Mouse (Mus musculus) CH12.LX (cell line): ENCODE measurements around the gene BC048403. TPM values are rescaled to one million over a fixed set of nuclear protein-coding genes. Genes with fewer than 3 reads are reported as not detected.

Experiments used
- DNase-seq: peaks from one replicate; pipeline ENCODE4 v3.0.0-alpha.2; 2013; ENCODE audit errors: extremely low read depth
- H3K27ac ChIP-seq: 2 replicates; pipeline ENCODE4 v1.5.1; 2012; ENCODE audit warnings: low read depth, mild to moderate bottlenecking, control low read depth, moderate library complexity; ENCODE audit not compliant: insufficient read depth
- H3K27me3 ChIP-seq: replicated peaks from 2 replicates; pipeline ENCODE3; 2012; ENCODE audit warnings: inconsistent platforms
- H3K36me3 ChIP-seq, 2 experiments: replicated peaks in 1 of 2; 2 replicates each; pipeline versions ENCODE3 to v1.6.1; 2012; ENCODE audit warnings: inconsistent platforms in 1 of 2, low read length in 1 of 2, mild to moderate bottlenecking in 1 of 2, mixed read lengths in 1 of 2, moderate library complexity in 1 of 2; ENCODE audit not compliant: control insufficient read depth in 1 of 2, insufficient read depth in 1 of 2
- H3K4me1 ChIP-seq, 2 experiments: 2 replicates each; pipeline ENCODE4 v1.6.1; 2012; ENCODE audit warnings: inconsistent platforms in 1 of 2, moderate library complexity in 1 of 2; ENCODE audit not compliant: insufficient read depth in 2 of 2, control insufficient read depth in 1 of 2
- H3K4me2 ChIP-seq: 2 replicates; pipeline ENCODE4 v1.6.1; 2012; ENCODE audit warnings: low read depth, mild to moderate bottlenecking, control low read depth; ENCODE audit not compliant: poor library complexity, insufficient read depth, severe bottlenecking
- H3K4me3 ChIP-seq, 3 experiments: fragments of 150-350 bp in 1 of 3; sonication (generic) in 1 of 3; replicated peaks in 1 of 3; 2 replicates each; pipeline versions ENCODE3 to v1.5.1; 2011 to 2012; ENCODE audit warnings: low read depth in 2 of 3, low read length in 2 of 3, mild to moderate bottlenecking in 2 of 3, moderate library complexity in 2 of 3, control low read depth in 1 of 3, improper control_type of control experiment in 1 of 3, inconsistent platforms in 1 of 3, mixed read lengths in 1 of 3; ENCODE audit not compliant: poor library complexity in 1 of 3
- H3K79me2 ChIP-seq: replicated peaks from 2 replicates; pipeline ENCODE4 v1.6.1; 2012; ENCODE audit warnings: mild to moderate bottlenecking, moderate library complexity; ENCODE audit not compliant: control insufficient read depth, poor library complexity, insufficient read depth, severe bottlenecking; ENCODE audit errors: extremely low read depth
- H3K9ac ChIP-seq: 2 replicates; pipeline ENCODE4 v1.6.1; 2012; ENCODE audit warnings: low read depth, mild to moderate bottlenecking, control low read depth, moderate library complexity; ENCODE audit not compliant: insufficient read depth
- H3K9me3 ChIP-seq: replicated peaks from 2 replicates; pipeline ENCODE3; 2012; ENCODE audit warnings: low read length, inconsistent platforms, mixed read lengths
- BHLHE40 ChIP-seq: IDR thresholded peaks from 2 replicates; pipeline ENCODE4 v1.6.1; 2011; ENCODE audit warnings: mild to moderate bottlenecking, low read depth, low read length, improper control_type of control experiment
- CHD1 ChIP-seq: IDR thresholded peaks from 2 replicates; pipeline ENCODE4 v1.6.1; 2012; ENCODE audit warnings: low read depth, low read length, improper control_type of control experiment, inconsistent platforms
- CHD2 ChIP-seq: IDR thresholded peaks from 2 replicates; pipeline ENCODE4 v1.6.1; 2011; ENCODE audit warnings: low read length, improper control_type of control experiment
- CTCF ChIP-seq, 2 experiments: IDR thresholded peaks in 1 of 2; conservative IDR thresholded peaks in 1 of 2; 2 replicates each; pipeline ENCODE4 v1.5.1; 2011 to 2012; ENCODE audit warnings: low read depth in 2 of 2, low read length in 2 of 2, improper control_type of control experiment in 1 of 2, inconsistent platforms in 1 of 2, mild to moderate bottlenecking in 1 of 2, moderate library complexity in 1 of 2
- E2F4 ChIP-seq: IDR thresholded peaks from 2 replicates; pipeline ENCODE4 v1.6.1; 2011; ENCODE audit warnings: low read depth, low read length, improper control_type of control experiment; ENCODE audit not compliant: insufficient replicate concordance
- ELF1 ChIP-seq: IDR thresholded peaks from 2 replicates; pipeline ENCODE4 v1.6.1; 2014; ENCODE audit warnings: low read depth, mild to moderate bottlenecking, inconsistent platforms, low read length, improper control_type of control experiment
- EP300 ChIP-seq: IDR thresholded peaks from 2 replicates; pipeline ENCODE4 v1.6.1; 2011; ENCODE audit warnings: low read length, improper control_type of control experiment
- ETS1 ChIP-seq: conservative IDR thresholded peaks from 2 replicates; pipeline ENCODE4 v1.6.1; 2012; ENCODE audit warnings: low read depth, mild to moderate bottlenecking, inconsistent platforms, low read length, improper control_type of control experiment, moderate library complexity
- HCFC1 ChIP-seq: IDR thresholded peaks from 2 replicates; pipeline ENCODE4 v1.6.1; 2012; ENCODE audit warnings: low read depth, mild to moderate bottlenecking, inconsistent platforms, low read length, improper control_type of control experiment
- IRF4 ChIP-seq: IDR thresholded peaks from 2 replicates; pipeline ENCODE4 v1.6.1; 2014; ENCODE audit warnings: low read depth, mild to moderate bottlenecking, inconsistent platforms, low read length, improper control_type of control experiment
- JUN ChIP-seq: IDR thresholded peaks from 2 replicates; pipeline ENCODE4 v1.6.1; 2011; ENCODE audit warnings: low read depth, mild to moderate bottlenecking, low read length, improper control_type of control experiment, moderate library complexity; ENCODE audit not compliant: insufficient read depth
- JUND ChIP-seq: conservative IDR thresholded peaks from 2 replicates; pipeline ENCODE4 v1.6.1; 2011; ENCODE audit warnings: low read depth, low read length, improper control_type of control experiment
- KAT2A ChIP-seq: IDR thresholded peaks from 2 replicates; pipeline ENCODE4 v1.6.1; 2012; ENCODE audit warnings: low read length, improper control_type of control experiment, inconsistent platforms; ENCODE audit not compliant: insufficient replicate concordance
- MAFK ChIP-seq: IDR thresholded peaks from 2 replicates; pipeline ENCODE4 v1.6.1; 2011; ENCODE audit warnings: low read length, improper control_type of control experiment; ENCODE audit not compliant: insufficient replicate concordance
- MAX ChIP-seq: IDR thresholded peaks from 2 replicates; pipeline ENCODE4 v1.6.1; 2011; ENCODE audit warnings: low read length, improper control_type of control experiment
- MEF2A ChIP-seq: IDR thresholded peaks from 2 replicates; pipeline ENCODE4 v1.6.1; 2014; ENCODE audit warnings: low read depth, mild to moderate bottlenecking, inconsistent platforms, low read length, improper control_type of control experiment, borderline replicate concordance
- MXI1 ChIP-seq: IDR thresholded peaks from 2 replicates; pipeline ENCODE4 v1.6.1; 2011; ENCODE audit warnings: mild to moderate bottlenecking, low read depth, low read length, improper control_type of control experiment
- NELFE ChIP-seq: IDR thresholded peaks from 2 replicates; pipeline ENCODE4 v1.6.1; 2011; ENCODE audit warnings: low read depth, low read length, improper control_type of control experiment
- NRF1 ChIP-seq: IDR thresholded peaks from 2 replicates; pipeline ENCODE4 v1.6.1; 2014; ENCODE audit warnings: low read depth, mild to moderate bottlenecking, inconsistent platforms, low read length, improper control_type of control experiment, moderate library complexity
- POLR2A ChIP-seq: IDR thresholded peaks from 2 replicates; pipeline ENCODE4 v1.6.1; 2011; ENCODE audit warnings: low read depth, mild to moderate bottlenecking, improper control_type of control experiment, low read length
- POLR2AphosphoS2 ChIP-seq: IDR thresholded peaks from 2 replicates; pipeline ENCODE4 v1.6.1; 2011; ENCODE audit warnings: low read depth, low read length, improper control_type of control experiment
- RAD21 ChIP-seq: IDR thresholded peaks from 2 replicates; pipeline ENCODE4 v1.6.1; 2011; ENCODE audit warnings: low read depth, mild to moderate bottlenecking, low read length, improper control_type of control experiment, moderate library complexity
- RCOR1 ChIP-seq: conservative IDR thresholded peaks from 2 replicates; pipeline ENCODE4 v1.6.1; 2012; ENCODE audit warnings: low read depth, mild to moderate bottlenecking, inconsistent platforms, low read length, improper control_type of control experiment
- SIN3A ChIP-seq: IDR thresholded peaks from 2 replicates; pipeline ENCODE4 v1.6.1; 2012; ENCODE audit warnings: low read length, improper control_type of control experiment, inconsistent platforms
- SMC3 ChIP-seq: IDR thresholded peaks from 2 replicates; pipeline ENCODE4 v1.6.1; 2011; ENCODE audit warnings: low read depth, low read length, improper control_type of control experiment
- TBP ChIP-seq: conservative IDR thresholded peaks from 2 replicates; pipeline ENCODE4 v1.6.1; 2011; ENCODE audit warnings: low read depth, low read length, improper control_type of control experiment
- TCF12 ChIP-seq: IDR thresholded peaks from 2 replicates; pipeline ENCODE4 v1.6.1; 2014; ENCODE audit warnings: low read depth, mild to moderate bottlenecking, inconsistent platforms, low read length, improper control_type of control experiment
- UBTF ChIP-seq: IDR thresholded peaks from 2 replicates; pipeline ENCODE4 v1.6.1; 2012; ENCODE audit warnings: low read depth, mild to moderate bottlenecking, inconsistent platforms, low read length, improper control_type of control experiment, moderate library complexity
- USF1 ChIP-seq: IDR thresholded peaks from 2 replicates; pipeline ENCODE4 v1.6.1; 2014; ENCODE audit warnings: low read depth, mild to moderate bottlenecking, inconsistent platforms, low read length, improper control_type of control experiment
- USF2 ChIP-seq: conservative IDR thresholded peaks from 2 replicates; pipeline ENCODE4 v1.6.1; 2011; ENCODE audit warnings: low read depth, low read length, improper control_type of control experiment
- ZC3H11A ChIP-seq: IDR thresholded peaks from 2 replicates; pipeline ENCODE4 v1.6.1; 2012; ENCODE audit warnings: low read depth, mild to moderate bottlenecking, inconsistent platforms, low read length, improper control_type of control experiment
- ZKSCAN1 ChIP-seq: IDR thresholded peaks from 2 replicates; pipeline ENCODE4 v1.6.1; 2012; ENCODE audit warnings: low read depth, inconsistent platforms, low read length, improper control_type of control experiment, borderline replicate concordance
- ZMIZ1 ChIP-seq: IDR thresholded peaks from 2 replicates; pipeline ENCODE4 v1.6.1; 2012; ENCODE audit warnings: low read depth, mild to moderate bottlenecking, inconsistent platforms, low read length, improper control_type of control experiment
- ZNF384 ChIP-seq: IDR thresholded peaks from 2 replicates; pipeline ENCODE4 v1.6.1; 2012; ENCODE audit warnings: low read depth, low read length, improper control_type of control experiment, inconsistent platforms
- dilution Hi-C: fragments of 300-500 bp; cut with MboI; formaldehyde crosslinking; loops from 2 replicates; pipeline ENCODE4 v1.14.3; 2020; ENCODE audit warnings: low sequenced_read_pairs; ENCODE audit not compliant: extremely low pct_unique_long_range_greater_than_20kb, extremely low pct_ligation_motif_present
- in situ Hi-C: fragments of 300-500 bp; cut with MboI; formaldehyde crosslinking; loops from 3 replicates; pipeline ENCODE4 v1.14.3; 2019; ENCODE audit warnings: low sequenced_read_pairs, low pct_ligation_motif_present, low pct_unique_long_range_greater_than_20kb, mixed read lengths
- polyA plus RNA-seq: library from polyadenylated mRNA; unstranded; fragments of >175 nt; gene quantifications from 2 replicates; pipeline ENCODE4 v1.2.1, GENCODE M21; 2012; ENCODE audit warnings: low read depth; ENCODE audit not compliant: insufficient read length
- total RNA-seq, 2 experiments: library from RNA; depleted of rRNA; stranded (reverse); fragments of 300-350 nt in 1 of 2; fragments of >200 nt in 1 of 2; gene quantifications; 2 replicates each; pipeline ENCODE4 v1.2.3; 2012 to 2014

The BC048403 gene
- total and polyA plus RNA-seq, 3 experiments = 2.2 to 11.9 (median 4.0) TPM

GRCm38 (mm10) chr10:121773813-121774212 is 34.1 kb downstream of the BC048403 start:
- in situ Hi-C loops (loop anchor here (25.0 kb wide), 1 partner anchor 288 kb away; no protein-coding TSS in a partner anchor), dilution Hi-C loops (no loop called here)
- Histone ChIP-seq H3K36me3 (no peaks in the 10 kb centered on the region), H3K79me2 (no peaks in the 10 kb centered on the region), H3K4me3 (no peak overlapping the region), H3K9me3 (no peaks in the 10 kb centered on the region), H3K4me2 (no peak overlapping the region), H3K27ac (no peak overlapping the region), H3K4me1 (peaks cover 10 to 20% of the 10 kb centered on the region in 2 experiments; a peak in 3 of 4 replicates), H3K27me3 (no peaks in the 10 kb centered on the region), H3K9ac (no peak overlapping the region)
- DNase-seq = no peak
- TF ChIP-seq ZMIZ1 (no peak), UBTF (no peak)

DNA sequence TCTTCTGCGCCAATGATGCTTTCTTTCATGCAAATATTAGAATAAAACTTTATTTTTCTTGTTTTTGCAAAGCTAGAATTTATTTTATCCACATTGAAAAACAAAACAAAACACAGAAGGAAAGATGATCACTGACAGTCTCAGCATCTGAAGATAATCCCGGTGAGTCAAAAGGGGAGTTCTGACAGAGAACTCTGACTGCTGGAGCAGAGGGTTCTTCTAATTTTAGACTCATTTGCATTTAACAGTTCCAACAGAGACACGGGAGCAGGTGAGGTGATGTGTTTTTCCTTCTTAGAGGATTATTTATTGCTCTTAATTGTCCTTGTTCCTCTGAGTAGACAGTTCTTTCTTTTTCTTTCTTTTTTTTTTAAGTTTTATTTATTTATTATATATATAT is 36.3 kb downstream of the BC048403 start:
- no peak overlapping the region for H3K9ac ChIP-seq
- H3K4me3 ChIP-seq = no peak overlapping the region
- no peaks in the 10 kb centered on the region for H3K27me3 ChIP-seq
- no peaks in the 10 kb centered on the region for H3K36me3 ChIP-seq
- H3K9me3 ChIP-seq = no peaks in the 10 kb centered on the region
- in situ Hi-C loops = no loop called here
- dilution Hi-C loops = no loop called here
- no peak overlapping the region for H3K27ac ChIP-seq
- H3K4me1 ChIP-seq = peaks cover 10 to 26% of the 10 kb centered on the region in 2 experiments; a peak in 3 of 4 replicates
- H3K79me2 ChIP-seq = no peaks in the 10 kb centered on the region
- H3K4me2 ChIP-seq = peak overlapping the region; percentile 22
- peak; percentile 69 for DNase-seq
- TF ChIP-seq UBTF (no peak), KAT2A (no peak), MEF2A (peak; percentile 95), EP300 (peak; percentile 88), TCF12 (peak; percentile 26; the same call in 1 of the 2 replicates), RCOR1 (0 out of 2 replicates have a peak, but pooled peaks have one; percentile 66), ELF1 (no peak), POLR2AphosphoS2 (no peak), IRF4 (peak; percentile 90), MXI1 (no peak), SIN3A (no peak), BHLHE40 (peak; percentile 76), ZNF384 (no peak), USF2 (no peak), E2F4 (no peak), HCFC1 (no peak), TBP (no peak), ZKSCAN1 (no peak), MAX (no peak), USF1 (no peak), NELFE (no peak), SMC3 (no peak), ZC3H11A (no peak), ETS1 (peak; percentile 55), JUN (0 out of 2 replicates have a peak, but pooled peaks have one; percentile 40), NRF1 (no peak), JUND (peak; percentile 91), CHD2 (no peak), CHD1 (no peak), RAD21 (no peak), CTCF (conservative IDR thresholded peaks at IDR 0.05 in 1 of 2, IDR thresholded peaks at IDR 0.05 in 1 of 2; ENCODE audit: low read depth in 2 of 2, low read length in 2 of 2) (no peak), MAFK (no peak), POLR2A (no peak), ZMIZ1 (no peak)
